Mouse (Mus musculus) liver (tissue): Measurements from ENCODE around the gene Srrm3.
A peak's percentile ranks its signal among the peaks of the same experiment; 100 is the strongest.

Experiments used
- DNase-seq: peaks from one replicate; pipeline ENCODE4 v3.0.0-alpha.2; 2020; ENCODE audit warnings: mixed read lengths

The Srrm3 gene

GRCm38 (mm10) chr5:135873753-135874152 is 67.1 kb downstream of the Srrm3 start:
- no peak for DNase-seq

- DNase-seq: peak; percentile 37
Observed at GRCm38 (mm10) chr5:135877180-135877579, 70.5 kb downstream of the Srrm3 start.

- DNase-seq: peak; percentile 33
Observed at GRCm38 (mm10) chr5:135877831-135878231, 71.1 kb downstream of the Srrm3 start.

- DNase-seq: peak; percentile 32
Observed at GRCm38 (mm10) chr5:135879449-135880158, 72.9 kb downstream of the Srrm3 start.

- no peak for DNase-seq
Observed at GRCm38 (mm10) chr5:135884641-135885040, 78.0 kb downstream of the Srrm3 start.

GRCm38 (mm10) chr5:135887675-135888102 is 81.0 kb downstream of the Srrm3 start, which contains the start of gene Hspb1:
TSS of gene Hspb1 (plus strand) at chr5:135887919.
- DNase-seq: peak; percentile 42

- no peak for DNase-seq
Observed at GRCm38 (mm10) chr5:135888405-135889215, 81.9 kb downstream of the Srrm3 start.

- no peak for DNase-seq
Observed at GRCm38 (mm10) chr5:135890323-135890722, 83.6 kb downstream of the Srrm3 start.

- DNase-seq: no peak
Observed at GRCm38 (mm10) chr5:135890920-135891319, 84.2 kb downstream of the Srrm3 start.

GRCm38 (mm10) chr5:135892589-135893351 is 86.1 kb downstream of the Srrm3 start:
- DNase-seq: no peak

- DNase-seq: no peak
Observed at GRCm38 (mm10) chr5:135894958-135895357, 88.3 kb downstream of the Srrm3 start.

- DNase-seq: peak; percentile 67
Observed at GRCm38 (mm10) chr5:135898028-135898427, 91.3 kb downstream of the Srrm3 start.

- DNase-seq: no peak
Observed at GRCm38 (mm10) chr5:135898995-135899394, 92.3 kb downstream of the Srrm3 start.

- no peak for DNase-seq
Observed at GRCm38 (mm10) chr5:135899833-135900232, 93.1 kb downstream of the Srrm3 start.

GRCm38 (mm10) chr5:135900701-135901100 is 94.0 kb downstream of the Srrm3 start:
- no peak for DNase-seq

- peak; percentile 69 for DNase-seq
Observed at GRCm38 (mm10) chr5:135901354-135902095, 94.8 kb downstream of the Srrm3 start.

GRCm38 (mm10) chr5:135903058-135903457 is 96.4 kb downstream of the Srrm3 start:
- DNase-seq: no peak

- peak; percentile 82 for DNase-seq
Observed at GRCm38 (mm10) chr5:135903551-135904151, 97.0 kb downstream of the Srrm3 start.

- no peak for DNase-seq
Observed at GRCm38 (mm10) chr5:135904259-135904658, 97.6 kb downstream of the Srrm3 start.

- DNase-seq: no peak
Observed at GRCm38 (mm10) chr5:135905320-135906225, 98.9 kb downstream of the Srrm3 start.

- no peak for DNase-seq
Observed at GRCm38 (mm10) chr5:135906846-135907245, 100.2 kb downstream of the Srrm3 start.
